Mouse (Mus musculus) A20 (cell line): ENCODE measurements around the gene Fam71d.

Experiments
- DNase-seq: peaks from one replicate; pipeline ENCODE4 v3.0.0-alpha.2; 2011; ENCODE audit warnings: low read depth, low spot score

Fam71d gene

DNA sequence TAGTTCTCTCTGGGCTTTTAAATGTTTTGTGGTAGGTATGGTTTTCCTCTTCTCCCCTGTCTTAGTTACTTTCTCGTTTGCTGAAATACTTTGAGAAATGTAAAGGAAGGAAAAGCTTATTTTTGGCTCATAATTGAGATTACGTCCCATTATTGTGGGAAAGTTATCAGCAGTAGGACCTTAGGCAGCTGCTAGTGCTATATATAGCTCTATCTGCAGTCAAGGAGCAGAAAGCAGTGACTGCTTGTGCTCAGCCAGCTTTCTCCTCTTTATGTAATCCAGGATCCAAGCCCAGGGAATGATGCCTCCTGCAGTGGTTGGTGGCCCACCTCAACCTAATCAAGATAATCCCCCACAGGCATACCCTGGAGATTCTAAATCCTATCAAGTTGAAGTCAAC lies 81.9 kb downstream of the Fam71d start:
- DNase-seq, result no peak

GRCm38 (mm10) chr12:78777916-78778315 lies 86.6 kb downstream of the Fam71d start:
- DNase-seq, result no peak

GRCm38 (mm10) chr12:78778423-78779067 lies 87.2 kb downstream of the Fam71d start:
- no peak for DNase-seq
